Mouse (Mus musculus) ovary, postnatal 36 days (tissue): ENCODE measurements around the gene Scd3.
"Not testable (repeated sequence)": the region's sequence is repeated elsewhere in the genome, so short reads cannot be mapped to it uniquely, and the experiment has no call there.

Experiments used
- DNase-seq: peaks from one replicate; pipeline ENCODE4 v3.0.0; 2022; ENCODE audit warnings: low spot score, mixed read lengths

Gene Scd3

DNA sequence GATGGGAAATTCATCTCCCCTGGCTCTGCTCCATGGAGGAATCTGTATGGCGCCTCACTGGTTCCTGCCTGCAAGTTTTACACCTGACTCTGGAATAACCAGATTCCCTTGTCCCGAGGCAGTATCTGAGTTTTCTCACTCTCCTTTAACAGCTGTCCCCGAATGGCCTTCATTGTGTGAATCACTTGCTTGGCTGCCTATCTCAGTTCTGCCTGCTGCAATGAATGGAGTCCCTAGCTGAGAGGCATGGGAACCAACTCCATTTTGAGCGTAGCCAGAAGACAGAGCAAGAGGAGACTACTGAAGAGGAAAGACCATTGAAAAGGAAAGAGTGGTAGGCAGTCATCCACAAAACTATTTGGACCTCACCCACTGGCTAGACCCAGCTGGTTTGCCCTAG lies 70.6 kb downstream of the Scd3 start:
- DNase-seq, result no peak

DNA sequence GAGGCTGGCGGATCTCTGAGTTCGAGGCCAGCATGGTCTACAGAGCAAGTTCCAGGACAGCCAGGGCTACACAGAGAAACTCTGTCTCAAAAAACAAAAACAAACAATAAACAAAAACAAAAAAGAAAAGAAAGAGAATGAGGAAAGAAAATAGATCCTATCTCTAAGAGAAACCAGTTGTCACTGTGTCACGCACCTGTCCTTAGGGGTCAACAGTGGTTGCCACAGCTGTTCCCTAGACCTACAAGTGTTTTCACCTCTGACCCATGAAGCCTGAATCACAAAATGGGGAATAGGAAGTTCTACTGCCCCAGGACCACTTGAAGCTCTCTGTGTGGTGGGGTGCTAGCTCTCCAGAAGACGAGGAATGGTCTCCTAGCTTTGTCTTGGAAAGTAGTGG lies 71.4 kb downstream of the Scd3 start:
- DNase-seq, result no peak

DNA sequence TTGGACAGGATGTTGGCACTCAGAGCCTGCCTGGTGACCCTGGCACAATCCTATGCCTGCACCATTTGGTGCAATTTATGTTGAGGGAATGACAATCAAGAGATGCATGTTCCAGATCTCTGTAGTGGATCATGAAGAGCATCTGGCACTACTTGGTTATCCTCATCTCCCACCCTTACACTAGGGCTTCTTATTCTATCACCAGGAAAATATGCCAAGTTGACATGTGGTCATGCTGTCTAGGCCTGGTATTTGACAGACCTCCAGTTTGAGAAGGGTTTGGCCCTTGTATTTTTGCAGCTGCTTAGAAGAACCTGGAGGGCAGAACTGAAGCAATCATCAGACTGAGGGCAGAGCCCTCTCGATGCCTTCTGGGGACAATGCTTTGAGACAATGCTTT lies 72.3 kb downstream of the Scd3 start:
- DNase-seq, result no peak

DNA sequence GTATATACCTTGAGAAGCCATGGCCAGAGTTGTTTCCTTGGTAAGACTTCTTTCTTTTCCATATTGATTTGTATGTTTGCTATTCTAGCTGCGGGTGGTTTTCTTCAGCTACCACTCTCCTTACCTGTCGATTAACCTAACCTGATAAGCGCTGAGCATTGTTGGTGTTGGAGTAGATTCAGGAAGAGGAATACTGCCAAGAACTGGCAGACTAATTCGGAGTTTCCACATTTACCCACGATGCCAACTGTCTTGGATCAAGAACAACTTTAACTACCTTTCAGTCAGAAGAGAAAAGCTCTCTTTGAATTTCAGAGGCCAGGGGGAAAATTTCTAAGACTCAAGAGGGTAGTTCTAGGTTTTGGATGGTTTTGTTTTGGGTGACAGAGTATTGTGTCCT lies 73.8 kb downstream of the Scd3 start:
- no peak for DNase-seq

DNA sequence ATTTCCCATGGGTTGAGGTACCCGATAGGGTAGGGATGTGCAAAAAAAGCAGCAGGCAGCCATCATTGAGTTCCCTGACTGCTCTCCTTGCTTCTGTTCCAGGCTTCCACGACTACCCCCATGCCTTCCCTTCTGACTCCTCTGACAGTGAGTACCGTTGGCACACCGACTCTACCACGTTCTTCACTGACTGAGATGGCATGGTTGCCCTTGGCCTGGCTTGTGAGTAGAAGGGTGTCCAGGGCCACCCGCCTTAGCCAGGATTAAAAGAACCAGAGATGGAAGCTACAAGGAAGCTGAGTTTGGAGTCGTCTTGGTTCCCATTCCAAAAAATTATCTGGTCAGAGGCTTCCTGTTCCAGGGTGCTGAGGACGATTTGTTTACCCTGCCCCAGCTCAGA lies 74.9 kb downstream of the Scd3 start:
- no peak for DNase-seq

DNA sequence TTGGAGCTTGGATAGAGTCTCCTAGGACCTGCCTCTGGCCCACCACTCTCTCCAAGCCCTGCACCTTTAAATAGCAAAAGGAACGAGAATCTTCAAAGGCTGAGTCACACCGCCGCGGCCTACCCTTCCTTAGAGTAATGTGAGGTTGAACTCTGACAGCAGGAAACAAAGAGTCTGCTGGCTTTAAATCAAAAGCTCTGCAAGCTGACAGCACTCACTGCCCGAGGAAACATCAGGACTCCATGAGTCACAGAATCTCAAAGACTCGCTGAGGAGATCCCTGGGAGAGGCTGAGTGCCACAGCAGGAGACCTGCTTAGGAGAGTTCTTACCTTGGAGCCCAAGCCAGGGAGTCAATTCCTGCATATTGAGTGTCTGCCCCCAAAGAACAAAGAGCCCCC lies 77.7 kb downstream of the Scd3 start:
- no peak for DNase-seq

DNA sequence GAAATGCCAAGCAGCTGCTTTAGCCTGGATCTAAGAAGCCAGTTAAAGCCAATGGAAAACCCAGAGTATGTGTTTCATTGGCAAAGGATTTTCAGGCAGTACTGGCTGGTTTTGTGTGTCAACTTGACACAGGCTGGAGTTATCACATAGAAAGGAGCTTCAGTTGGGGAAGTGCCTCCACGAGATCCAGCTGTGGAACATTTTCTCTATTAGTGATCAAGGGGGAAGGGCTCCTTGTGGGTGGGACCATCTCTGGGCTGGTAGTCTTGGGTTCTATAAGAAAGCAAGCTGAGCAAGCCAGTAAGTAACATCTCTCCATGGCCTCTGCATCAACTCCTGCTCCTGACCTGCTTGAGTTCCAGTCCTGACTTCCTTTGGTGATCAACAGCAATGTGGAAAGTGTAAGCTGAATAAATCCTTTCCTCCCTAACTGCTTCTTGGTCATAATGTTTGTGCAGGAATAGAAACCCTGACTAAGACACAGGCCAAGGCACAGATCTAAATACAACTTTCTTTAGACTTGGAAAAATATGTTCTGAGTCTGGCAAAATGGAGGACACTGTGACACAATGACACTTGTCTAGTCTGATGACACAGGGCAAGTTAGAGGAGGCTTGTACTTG lies 78.9 kb downstream of the Scd3 start:
- DNase-seq, result not testable (repeated sequence)

DNA sequence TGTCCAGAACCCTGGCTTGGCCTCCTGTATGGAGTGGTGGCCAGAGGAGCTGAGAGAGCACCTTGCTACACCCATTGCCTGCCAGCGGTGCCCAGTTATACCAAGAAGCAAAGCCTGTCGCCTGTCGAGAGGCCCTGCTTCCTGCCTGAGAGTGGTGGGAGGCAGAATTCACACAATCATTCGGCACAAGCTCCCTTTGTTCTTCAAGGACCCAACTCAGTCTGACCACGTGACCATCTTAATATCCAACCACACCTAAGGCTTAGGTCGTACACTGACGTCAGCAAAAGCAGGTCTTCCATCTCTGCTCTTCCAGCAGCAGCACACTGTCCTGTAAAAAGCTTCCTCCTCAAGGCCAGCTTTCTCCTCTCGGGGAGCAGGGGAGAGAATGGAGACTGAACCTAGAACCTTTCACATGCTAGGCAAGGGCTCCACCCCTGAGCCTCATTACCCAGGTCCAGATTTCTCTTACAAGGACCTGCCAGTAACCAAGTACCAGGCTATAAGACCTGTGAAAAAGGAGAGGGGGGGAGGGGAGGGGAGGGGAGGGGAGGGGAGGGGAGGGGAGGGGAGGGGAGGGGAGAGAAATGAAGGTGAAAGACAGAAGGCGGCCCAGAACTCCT lies 79.6 kb downstream of the Scd3 start:
- DNase-seq, result no peak

DNA sequence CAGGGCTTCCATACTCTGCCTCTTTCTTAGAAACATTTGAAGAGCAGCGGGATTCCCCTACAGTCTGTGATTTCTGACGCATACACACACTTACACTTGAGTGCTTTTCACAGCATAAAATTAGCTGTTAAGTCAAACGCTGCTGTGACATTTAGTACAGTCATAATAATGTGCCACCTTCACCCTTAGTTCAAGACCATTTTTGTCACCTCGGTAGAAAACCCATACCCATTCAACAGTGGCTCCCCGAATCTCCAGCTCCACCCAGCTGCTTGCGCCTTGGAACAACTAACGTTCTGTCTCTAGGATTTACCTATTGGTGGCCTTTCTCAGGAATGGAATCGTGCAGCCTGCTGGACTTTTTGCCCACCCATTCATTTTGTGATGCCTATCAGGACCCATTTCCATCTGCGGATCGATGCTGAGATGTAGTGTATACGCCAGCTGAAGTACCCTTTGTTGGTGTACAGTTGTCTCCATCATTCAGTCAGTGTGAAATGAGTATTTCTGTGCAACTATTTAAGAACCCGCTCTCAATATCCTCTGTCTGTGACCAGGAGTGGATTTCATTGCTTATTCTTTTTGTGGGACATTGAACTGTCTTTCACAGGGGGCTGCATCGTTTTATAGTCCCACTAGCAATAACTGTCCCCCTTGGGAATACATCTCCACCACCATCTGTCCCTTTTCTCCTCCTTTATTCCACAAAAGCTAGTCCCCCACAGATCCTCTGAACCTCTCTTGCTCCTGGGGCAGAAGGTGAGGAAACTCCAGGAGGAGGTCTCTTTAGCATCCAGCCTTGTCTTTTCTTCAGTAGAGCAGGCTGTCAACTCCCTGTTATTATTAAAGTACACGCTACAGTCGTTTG lies 80.3 kb downstream of the Scd3 start:
- no peak for DNase-seq

DNA sequence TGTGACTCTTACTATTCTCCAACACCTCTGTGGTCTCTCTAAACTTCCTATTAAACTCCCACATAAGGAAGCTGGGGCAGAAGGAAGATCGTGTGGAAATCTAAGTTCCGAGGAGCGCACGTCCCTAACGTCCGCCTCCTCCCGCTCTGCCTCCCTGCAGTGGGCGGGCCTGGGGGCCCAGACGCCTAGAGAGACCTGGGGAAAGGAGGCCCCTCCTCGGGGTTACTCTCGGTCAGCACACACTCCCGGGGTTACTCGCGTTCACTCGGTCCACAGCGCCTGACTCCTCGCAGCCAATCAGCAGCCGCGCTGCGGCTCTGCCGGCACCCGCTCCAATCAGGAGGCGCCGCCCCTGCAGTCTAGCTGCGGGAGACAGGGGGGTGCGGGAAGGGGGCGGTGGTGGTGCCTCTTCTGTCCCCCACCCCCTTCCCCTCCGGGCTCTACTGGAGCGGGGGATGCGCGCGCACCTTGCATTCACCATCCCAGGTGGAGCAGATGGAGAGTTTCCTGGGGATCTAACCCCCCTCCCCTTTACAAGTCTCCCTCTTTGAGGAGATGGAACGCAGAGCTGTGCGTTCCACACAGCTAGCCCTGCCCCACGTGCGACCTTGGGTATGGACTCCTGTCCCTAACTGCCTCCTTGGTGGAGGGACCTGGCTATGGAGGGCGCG lies 81.1 kb downstream of the Scd3 start:
- peak; percentile 87 for DNase-seq

DNA sequence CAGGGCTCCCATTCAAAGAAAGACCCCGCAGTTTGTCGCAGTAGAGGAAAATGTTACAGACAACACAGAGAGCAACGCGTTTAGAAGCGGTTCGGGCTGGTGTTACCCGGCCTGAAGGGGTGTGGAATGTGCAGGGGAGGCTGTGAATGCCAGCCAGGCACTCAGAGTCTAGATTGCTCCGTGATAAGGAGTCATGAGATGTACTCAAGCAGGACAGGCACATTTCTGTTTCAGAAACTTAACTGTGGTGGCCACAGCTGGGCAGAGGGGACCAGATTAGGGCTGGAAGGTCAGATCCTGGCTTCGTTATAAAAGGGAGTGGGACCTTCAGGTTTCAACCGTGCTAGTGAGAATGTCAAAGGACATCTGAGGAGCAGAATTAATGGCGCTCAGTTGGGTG lies 81.7 kb downstream of the Scd3 start:
- no peak for DNase-seq

DNA sequence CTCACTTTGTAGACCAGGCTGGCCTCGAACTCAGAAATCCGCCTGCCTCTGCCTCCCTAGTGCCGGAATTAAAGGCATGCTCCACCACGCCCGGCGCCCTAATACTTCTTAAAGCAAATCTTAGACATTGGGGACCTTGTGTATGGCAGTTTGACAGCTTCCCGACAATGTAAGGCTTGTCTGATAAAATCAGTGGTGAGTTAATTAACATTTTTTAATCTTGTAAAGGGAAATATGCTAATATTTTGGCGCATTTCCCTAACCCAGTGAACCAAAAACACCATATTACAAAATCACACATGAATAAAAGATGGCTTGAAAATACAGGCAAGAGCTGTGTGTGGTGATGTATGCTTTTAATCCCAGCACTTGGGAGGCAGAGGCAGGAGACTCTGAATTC lies 82.5 kb downstream of the Scd3 start:
- DNase-seq, result no peak

DNA sequence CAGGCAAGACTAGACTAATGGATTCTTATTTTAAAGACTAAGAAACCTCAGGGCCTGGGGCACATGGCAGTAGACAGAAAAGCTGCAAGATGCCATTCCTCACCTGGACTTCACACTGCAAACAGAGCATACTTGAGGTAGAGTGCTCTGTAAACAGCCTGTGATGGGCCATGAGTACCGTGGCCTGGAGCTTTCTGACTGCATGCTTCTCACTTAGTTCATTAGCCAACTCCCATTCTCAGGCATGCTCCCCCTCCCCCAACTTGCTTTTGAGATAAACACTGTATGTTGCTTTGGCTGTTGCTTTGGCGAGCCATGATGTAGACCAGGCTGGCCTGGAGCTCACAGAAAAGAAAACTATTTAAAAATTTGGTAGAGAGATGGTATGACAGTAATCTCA lies 83.0 kb downstream of the Scd3 start:
- no peak for DNase-seq

DNA sequence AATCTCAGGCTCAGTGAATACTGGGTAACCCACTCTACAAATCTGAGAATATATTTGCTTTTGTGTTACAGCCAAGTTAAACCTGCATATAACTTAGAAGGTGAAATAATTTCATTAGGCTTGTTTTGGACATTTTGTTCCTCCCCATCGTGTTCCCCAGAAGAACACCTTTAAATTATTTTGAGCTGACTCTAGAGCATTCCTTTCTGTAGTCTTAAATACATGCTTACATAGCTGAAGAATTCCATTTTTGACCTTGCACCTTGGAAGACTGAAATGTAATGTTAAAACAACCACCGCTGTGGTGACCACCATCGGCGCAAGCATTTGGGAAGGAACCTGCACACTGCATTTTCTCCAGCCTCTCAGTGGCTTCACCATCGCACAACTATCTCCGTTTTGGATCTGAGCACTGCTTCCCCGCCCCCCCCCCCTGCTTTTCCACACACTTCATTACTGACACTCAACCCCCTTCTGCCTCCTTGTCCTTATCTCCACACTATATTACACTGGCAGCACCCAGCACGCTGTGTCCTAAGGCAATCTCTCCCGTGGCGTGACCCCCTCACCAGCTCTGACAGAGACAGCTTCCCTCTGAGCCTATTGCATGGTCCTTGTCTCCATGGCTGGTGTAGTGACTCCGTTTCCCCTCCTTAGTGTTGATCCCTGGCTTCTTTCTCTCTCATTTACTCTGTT lies 84.5 kb downstream of the Scd3 start:
- no peak for DNase-seq

DNA sequence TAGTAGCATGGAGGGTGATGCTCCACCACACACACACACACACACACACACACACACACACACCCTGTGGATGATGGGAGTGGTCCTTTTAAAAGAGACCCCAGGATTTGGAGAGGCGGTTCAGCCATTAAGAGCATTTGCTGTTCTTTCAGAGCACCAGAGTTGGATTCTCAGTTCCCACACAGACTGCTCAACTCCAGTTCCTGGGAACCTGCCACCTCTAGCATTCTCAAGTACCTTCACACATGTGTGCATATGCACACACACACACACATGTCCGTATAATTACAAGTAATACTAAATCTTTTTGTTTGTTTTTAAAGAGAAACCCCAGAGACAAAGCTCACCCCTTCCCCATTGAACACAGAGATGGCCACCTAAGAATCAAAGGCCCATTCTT lies 89.0 kb downstream of the Scd3 start:
- DNase-seq, result no peak

DNA sequence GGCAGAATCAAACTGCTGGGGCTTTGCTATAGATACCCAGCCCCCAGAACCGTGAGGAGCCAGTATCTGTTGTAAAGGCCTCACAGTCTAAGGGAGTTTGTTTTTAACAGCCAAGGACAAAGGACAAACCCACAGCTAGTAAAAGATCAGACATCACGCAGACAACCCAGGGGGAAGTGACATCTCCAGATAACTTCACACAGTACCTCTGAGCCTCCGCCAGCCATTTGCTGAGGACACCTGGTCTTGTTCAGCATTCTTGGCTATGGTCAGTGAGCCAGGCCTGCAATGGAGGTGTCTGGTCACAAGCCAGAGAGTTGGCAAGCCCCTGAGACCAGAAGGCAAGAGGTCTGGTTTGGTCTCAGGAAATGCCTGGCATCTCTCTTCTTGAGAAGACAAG lies 89.4 kb downstream of the Scd3 start:
- DNase-seq, result no peak

DNA sequence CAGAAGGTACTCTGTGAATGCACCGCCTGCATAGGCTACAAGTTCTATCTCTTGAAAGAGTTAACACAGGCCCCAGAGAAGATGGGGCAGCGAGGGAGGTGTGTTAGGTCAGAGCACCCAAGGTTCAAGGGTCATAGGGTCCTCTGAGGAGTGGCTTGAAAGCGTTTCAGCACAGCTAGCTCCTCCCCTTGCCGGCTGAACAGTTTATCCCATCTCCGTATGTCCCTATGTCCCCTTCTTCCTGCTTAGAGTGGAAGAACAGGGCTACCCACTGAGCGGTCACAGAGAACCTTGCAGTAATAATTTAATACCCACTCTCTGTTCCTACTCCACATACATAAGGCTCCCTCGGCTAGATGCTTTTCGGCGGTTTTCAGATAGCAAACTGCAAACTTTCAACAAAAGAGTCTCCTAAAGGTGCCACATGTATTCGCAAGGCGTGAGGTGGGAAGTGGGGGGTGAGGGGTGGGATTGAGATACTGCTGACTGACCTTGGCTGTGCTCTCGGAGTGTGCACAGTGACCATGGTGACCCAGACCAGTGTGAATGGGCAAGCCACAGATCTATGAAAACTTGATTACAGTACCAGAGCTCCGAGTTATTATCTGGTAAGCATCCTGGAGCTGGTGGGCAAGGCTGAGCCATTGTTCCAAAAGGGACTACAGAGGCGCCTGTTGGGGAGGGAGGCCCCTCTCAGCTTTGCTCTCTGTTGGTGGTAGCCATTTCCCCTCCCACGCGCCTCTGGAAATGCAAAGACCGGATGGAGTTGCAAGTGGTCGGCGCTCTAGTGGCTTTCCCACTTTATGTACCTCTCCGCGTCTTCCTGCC lies 90.1 kb downstream of the Scd3 start, which contains the start of gene Scd2:
Gene Scd2 (plus strand): TSS at position 734 of the 828 bp plus-strand sequence.
- no peak for DNase-seq
